In genomic region chr9:75022546-75022945, GRCm38 (mm10) we compare ENCODE assay signal across 10 mouse cellular contexts.
"Had no signal": no experiment of that assay in that cellular context is flagged by ENCODE, and none has a peak within 500 bp of the region (broad histone marks: within the 10 kb centered on the region; RNA-seq: fewer than 3 reads in every experiment).

No protein-coding gene starts in this region.

- H3K27me3 ChIP-seq: intestine, embryonic 15.5 days; kidney, embryonic 15.5 days; limb, embryonic 12.5 days; midbrain, embryonic 13.5 days had no signal

- H3K36me3 ChIP-seq: intestine, embryonic 15.5 days had no signal

- H3K4me3 ChIP-seq: intestine, embryonic 15.5 days; kidney, embryonic 15.5 days; limb, embryonic 12.5 days; midbrain, embryonic 13.5 days had no signal

- H3K27ac ChIP-seq: intestine, embryonic 15.5 days; kidney, embryonic 15.5 days; limb, embryonic 12.5 days; midbrain, embryonic 13.5 days had no signal

- H3K9ac ChIP-seq: intestine, embryonic 15.5 days; kidney, embryonic 15.5 days; limb, embryonic 12.5 days; midbrain, embryonic 13.5 days had no signal

- DNase-seq: kidney, adult 2 months; kidney, postnatal 14 days; lung, postnatal 36 days; right cerebral cortex, postnatal 14 days; thymus, postnatal 14 days had no signal

- H3K9me3 ChIP-seq: intestine, embryonic 15.5 days; kidney, embryonic 15.5 days; limb, embryonic 12.5 days; midbrain, embryonic 13.5 days had no signal

- H3K4me2 ChIP-seq: intestine, embryonic 15.5 days; kidney, embryonic 15.5 days; limb, embryonic 12.5 days; liver, embryonic 11.5 days; midbrain, embryonic 13.5 days had no signal

- H3K4me1 ChIP-seq: kidney, embryonic 15.5 days; limb, embryonic 12.5 days; midbrain, embryonic 13.5 days had no signal

- ATAC-seq: midbrain, embryonic 13.5 days had no signal
